Mouse (Mus musculus) ES-E14 (cell line): ENCODE data around the gene Gm28048. TPM values are rescaled to one million over a fixed set of nuclear protein-coding genes. Genes with fewer than 3 reads are reported as not detected.

Experiments used
- DNase-seq: peaks from one replicate; pipeline ENCODE4 v3.0.0-alpha.2; 2013; ENCODE audit warnings: low read depth, low spot score
- H3K27ac ChIP-seq: 2 replicates; pipeline ENCODE4 v1.5.1; 2012; ENCODE audit warnings: low read depth, mild to moderate bottlenecking, low read length, moderate library complexity, mixed read lengths; ENCODE audit not compliant: poor library complexity, insufficient read depth, severe bottlenecking
- H3K36me3 ChIP-seq: 2 replicates; pipeline ENCODE4 v1.6.1; 2012; ENCODE audit warnings: mild to moderate bottlenecking, low read length, moderate library complexity, mixed read lengths; ENCODE audit not compliant: control insufficient read depth, poor library complexity, insufficient read depth, severe bottlenecking
- H3K4me1 ChIP-seq, 2 experiments: fragments of 150-350 bp in 1 of 2; sonication (generic) in 1 of 2; 2 replicates each; pipeline ENCODE4 v1.6.1; 2012; ENCODE audit warnings: low read length in 2 of 2, mild to moderate bottlenecking in 1 of 2, mixed read lengths in 1 of 2; ENCODE audit not compliant: control insufficient read depth in 2 of 2, insufficient read depth in 2 of 2, poor library complexity in 1 of 2
- H3K4me3 ChIP-seq, 2 experiments: fragments of 150-350 bp in 1 of 2; sonication (generic) in 1 of 2; 2 replicates each; pipeline ENCODE4 v1.5.1; 2012; ENCODE audit warnings: low read length in 2 of 2, low read depth in 1 of 2, mild to moderate bottlenecking in 1 of 2, mixed read lengths in 1 of 2; ENCODE audit not compliant: insufficient read depth in 1 of 2, poor library complexity in 1 of 2, severe bottlenecking in 1 of 2
- H3K9ac ChIP-seq: 2 replicates; pipeline ENCODE4 v1.6.1; 2012; ENCODE audit warnings: low read depth, mild to moderate bottlenecking, low read length, mixed read lengths; ENCODE audit not compliant: poor library complexity, insufficient read depth, severe bottlenecking
- H3K9me3 ChIP-seq: fragments of 150-350 bp; sonication (generic); 2 replicates; pipeline ENCODE4 v1.6.1; 2012; ENCODE audit warnings: low read depth, mild to moderate bottlenecking, low read length; ENCODE audit not compliant: control insufficient read depth, insufficient read depth
- CHD2 ChIP-seq: IDR thresholded peaks from 2 replicates; pipeline ENCODE4 v1.6.1; 2014; ENCODE audit warnings: mild to moderate bottlenecking, low read depth, low read length, inconsistent platforms
- HCFC1 ChIP-seq: IDR thresholded peaks from 2 replicates; pipeline ENCODE4 v1.6.1; 2012; ENCODE audit warnings: low read length, inconsistent platforms, borderline replicate concordance; ENCODE audit not compliant: insufficient read depth
- MAFK ChIP-seq: IDR thresholded peaks from 2 replicates; pipeline ENCODE4 v1.6.1; 2014; ENCODE audit warnings: mild to moderate bottlenecking, low read depth, low read length, inconsistent platforms; ENCODE audit not compliant: insufficient read depth
- ZC3H11A ChIP-seq: IDR thresholded peaks from 2 replicates; pipeline ENCODE4 v1.6.1; 2012; ENCODE audit warnings: low read depth, mild to moderate bottlenecking, inconsistent platforms, low read length, borderline replicate concordance
- ZNF384 ChIP-seq: IDR thresholded peaks from 2 replicates; pipeline ENCODE4 v1.6.1; 2012; ENCODE audit warnings: low read depth, low read length, inconsistent platforms
- in situ Hi-C, 2 experiments: fragments of 600-800 bp; cut with MboI; formaldehyde crosslinking; loops; one replicate each; pipeline ENCODE4 v1.15.1; 2025; ENCODE audit warnings: low sequenced_read_pairs in 2 of 2, inconsistent platforms in 1 of 2; ENCODE audit not compliant: unreplicated experiment in 2 of 2
- total RNA-seq: library from RNA; depleted of rRNA; stranded (reverse); fragments of 300-350 nt; gene quantifications from 2 replicates; pipeline ENCODE4 v1.2.3, GENCODE M21; 2012; rRNA removed

The Gm28048 gene
- total RNA-seq, result 13.8 and 16.3 TPM in 2 replicates

- H3K9ac ChIP-seq, result peak within 1 kb of the TSS; percentile 73
- H3K4me1 ChIP-seq, result peaks cover 0 to 6% of the 10 kb centered on the region in 2 experiments; a peak in 2 of 4 replicates
- no peaks in the 10 kb centered on the region for H3K9me3 ChIP-seq
- H3K27ac ChIP-seq, result peak within 1 kb of the TSS; percentile 29; the same call in 1 of the 2 replicates
- in situ Hi-C loops, result no loop called here
- peak; percentile 64; the same call in 1 of the 2 replicates for TF ChIP-seq HCFC1
- no peak for TF ChIP-seq ZNF384
- TF ChIP-seq MAFK, result no peak
- TF ChIP-seq CHD2, result 0 out of 2 replicates have a peak, but pooled peaks have one; percentile 1
- peak; percentile 85 for DNase-seq
- peaks cover 6% of the 10 kb centered on the region; the same call in 1 of the 2 replicates for H3K36me3 ChIP-seq
- H3K4me3 ChIP-seq, result peak within 1 kb of the TSS; percentile 74 to 97
Observed at GRCm38 (mm10) chr11:22981984-22982757, at the start of gene Gm28048, which contains the start of gene Commd1. Gm28048 (minus strand) TSS chr11:22982090. Commd1 (minus strand) TSS chr11:22982382.

DNA sequence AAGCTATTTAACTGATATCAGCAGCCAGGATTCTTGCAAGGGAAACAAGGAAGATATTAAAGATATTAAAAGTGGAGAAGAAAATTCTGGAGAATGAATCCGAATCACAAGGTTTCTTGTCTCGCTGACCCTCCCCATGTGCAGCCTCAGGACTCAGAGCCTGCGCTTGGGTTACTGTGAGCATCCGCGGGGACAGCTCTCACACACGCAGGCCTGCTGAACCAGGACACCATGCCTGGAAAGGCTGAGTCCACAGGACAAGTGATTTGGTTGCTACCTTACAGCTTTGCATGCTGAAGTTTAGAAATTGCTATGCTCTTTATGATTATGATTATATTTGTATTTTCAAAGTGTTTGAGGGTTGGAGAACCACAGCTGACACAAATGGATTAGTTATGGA, 47.5 kb upstream of the Gm28048 start:
- no peak for DNase-seq
- Histone ChIP-seq H3K9me3 (no peaks in the 10 kb centered on the region), H3K27ac (no peak overlapping the region), H3K9ac (no peak overlapping the region), H3K4me3 (no peak overlapping the region), H3K36me3 (no peaks in the 10 kb centered on the region), H3K4me1 (no peaks in the 10 kb centered on the region)
- in situ Hi-C loops, result no loop called here
- TF ChIP-seq ZNF384 (no peak), ZC3H11A (no peak), CHD2 (no peak), MAFK (no peak), HCFC1 (no peak)

DNA sequence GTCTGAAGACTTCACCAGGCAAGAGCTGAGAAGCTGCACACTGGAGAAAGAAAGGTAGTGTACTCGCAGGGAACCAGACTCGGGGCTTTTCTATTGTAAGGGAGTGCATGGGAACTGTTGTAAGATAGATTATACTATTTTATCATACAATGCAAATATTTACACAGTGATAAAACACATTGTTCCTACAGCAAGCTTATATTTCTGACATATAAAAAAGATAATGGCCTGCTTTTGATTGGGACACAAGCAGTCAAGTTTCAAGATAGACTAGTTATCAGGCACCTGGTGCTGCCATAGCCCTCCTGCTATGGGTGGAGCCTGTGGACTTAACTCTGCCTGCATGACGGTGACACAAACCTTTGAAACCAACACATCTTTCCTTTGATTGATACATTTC, 47.1 kb upstream of the Gm28048 start:
- Histone ChIP-seq H3K4me3 (no peak overlapping the region), H3K4me1 (no peaks in the 10 kb centered on the region), H3K36me3 (no peaks in the 10 kb centered on the region), H3K9ac (no peak overlapping the region), H3K27ac (no peak overlapping the region), H3K9me3 (no peaks in the 10 kb centered on the region)
- TF ChIP-seq CHD2, result no peak
- no peak for TF ChIP-seq ZC3H11A
- TF ChIP-seq MAFK, result no peak
- TF ChIP-seq ZNF384, result no peak
- TF ChIP-seq HCFC1, result no peak
- in situ Hi-C loops, result no loop called here
- no peak for DNase-seq

GRCm38 (mm10) chr11:23024169-23024568, 42.3 kb upstream of the Gm28048 start:
- Histone ChIP-seq H3K4me1 (no peaks in the 10 kb centered on the region), H3K36me3 (no peaks in the 10 kb centered on the region), H3K9me3 (no peaks in the 10 kb centered on the region), H3K4me3 (no peak overlapping the region), H3K9ac (no peak overlapping the region), H3K27ac (no peak overlapping the region)
- no peak for TF ChIP-seq HCFC1
- no peak for TF ChIP-seq MAFK
- TF ChIP-seq ZC3H11A, result no peak
- no peak for TF ChIP-seq CHD2
- TF ChIP-seq ZNF384, result no peak
- in situ Hi-C loops, result no loop called here
- DNase-seq, result no peak
